Mouse (Mus musculus): ENCODE data around the gene Ankrd17.

GRCm38 (mm10) chr5:90247503-90247902, 118.9 kb downstream of the Ankrd17 start:
- TF ChIP-seq REST (IDR thresholded peaks at IDR 0.05; ENCODE audit: insufficient read depth, insufficient read length) (no peak), MYOG (IDR thresholded peaks at IDR 0.05; ENCODE audit: control insufficient read depth in 1 of 3, insufficient read depth in 1 of 3, insufficient read length in 2 of 3, low read depth in 2 of 3) (no peak), MAX (IDR thresholded peaks at IDR 0.05; ENCODE audit: low read depth) (no peak), USF1 (IDR thresholded peaks at IDR 0.05; ENCODE audit: low read depth) (no peak), E2F4 (IDR thresholded peaks at IDR 0.05; ENCODE audit: insufficient read depth) (no peak), SRF (IDR thresholded peaks at IDR 0.05; ENCODE audit: control insufficient read depth, insufficient read length, low read depth) (no peak), POLR2A (IDR thresholded peaks at IDR 0.05; ENCODE audit: insufficient read length, low read depth) (no peak), CEBPB (IDR thresholded peaks at IDR 0.05; ENCODE audit: insufficient read depth, poor library complexity, severe bottlenecking) (no peak), POLR2AphosphoS2 (IDR thresholded peaks at IDR 0.05; ENCODE audit: insufficient read length, low read depth) (no peak)

Data from myocyte (in vitro differentiated cells).